8 mouse cellular contexts compared by ENCODE assay signal in genomic region chr10:62230708-62231394, GRCm38 (mm10). TPM values are rescaled to one million over a fixed set of nuclear protein-coding genes. Genes with fewer than 3 reads are reported as not detected.
A peak's percentile ranks its signal among the peaks of the same experiment; 100 is the strongest.
DNase-seq lines count a peak whose midpoint lies in the region; ATAC-seq and TF ChIP-seq lines count a peak whose summit lies in the region.

Tspan15 (minus strand) TSS chr10:62231251.

- DNase-seq in CH12.LX (ENCODE audit: extremely low read depth): peak; percentile 48
- DNase-seq in c-Kit-positive CD71-positive TER-119-negative erythroid progenitor cells, embryonic 14.5 days (ENCODE audit: low read depth): peak; percentile 86
- DNase-seq in forebrain, embryonic 11.5 days (ENCODE audit: low spot score): peak; percentile 98
- peak; percentile 97 to 98 for DNase-seq in kidney, postnatal 25 days
- peak; percentile 91 for DNase-seq in liver, embryonic 13.5 days
- DNase-seq in neural tube, embryonic 11.5 days (ENCODE audit: low spot score): peak; percentile 95

- H3K36me3 ChIP-seq in CH12.LX (replicated peaks in 1 of 2; ENCODE audit: control insufficient read depth in 1 of 2, insufficient read depth in 1 of 2, low read length in 1 of 2): no peaks in the 10 kb centered on the region
- no peaks in the 10 kb centered on the region for H3K36me3 ChIP-seq in forebrain, embryonic 11.5 days (ENCODE audit: control insufficient read depth, insufficient read depth, low read length)
- H3K36me3 ChIP-seq in heart, embryonic 15.5 days: no peaks in the 10 kb centered on the region
- no peaks in the 10 kb centered on the region for H3K36me3 ChIP-seq in liver, embryonic 13.5 days
- no peaks in the 10 kb centered on the region for H3K36me3 ChIP-seq in neural tube, embryonic 11.5 days (ENCODE audit: control insufficient read depth, insufficient read depth, low read length)
- no peaks in the 10 kb centered on the region for H3K36me3 ChIP-seq in stomach, embryonic 16.5 days (ENCODE audit: control insufficient read depth, insufficient read depth, low read length)

- H3K9ac ChIP-seq in CH12.LX (ENCODE audit: insufficient read depth, low read depth): no peak within 1 kb of the TSS
- peak within 1 kb of the TSS; percentile 63 for H3K9ac ChIP-seq in forebrain, embryonic 11.5 days (ENCODE audit: low read length)
- H3K9ac ChIP-seq in heart, embryonic 15.5 days: peak within 1 kb of the TSS; percentile 47
- peak within 1 kb of the TSS; percentile 74 for H3K9ac ChIP-seq in liver, embryonic 13.5 days
- H3K9ac ChIP-seq in neural tube, embryonic 11.5 days (ENCODE audit: low read length): peak within 1 kb of the TSS; percentile 62
- H3K9ac ChIP-seq in stomach, embryonic 16.5 days (ENCODE audit: low read length): peak within 1 kb of the TSS; percentile 86

- H3K4me3 ChIP-seq in CH12.LX (replicated peaks in 1 of 3; ENCODE audit: low read depth in 2 of 3, low read length in 2 of 3, poor library complexity in 1 of 3): peak within 1 kb of the TSS in 1 of 3 experiments; percentile 1
- peak within 1 kb of the TSS; percentile 58 for H3K4me3 ChIP-seq in forebrain, embryonic 11.5 days (ENCODE audit: low read depth, low read length)
- H3K4me3 ChIP-seq in heart, embryonic 15.5 days: peak within 1 kb of the TSS; percentile 56
- H3K4me3 ChIP-seq in liver, embryonic 13.5 days (replicated peaks): peak within 1 kb of the TSS; percentile 70
- peak within 1 kb of the TSS; percentile 60 for H3K4me3 ChIP-seq in neural tube, embryonic 11.5 days (ENCODE audit: low read depth, low read length)
- H3K4me3 ChIP-seq in stomach, embryonic 16.5 days (replicated peaks; ENCODE audit: low read length): peak within 1 kb of the TSS; percentile 77

- TF ChIP-seq CTCF in CH12.LX (conservative IDR thresholded peaks at IDR 0.05 in 1 of 2, IDR thresholded peaks at IDR 0.05 in 1 of 2; ENCODE audit: low read depth in 2 of 2, low read length in 2 of 2): no peak

- TF ChIP-seq EP300 in CH12.LX (IDR thresholded peaks at IDR 0.05; ENCODE audit: low read length): no peak

- TF ChIP-seq RAD21 in CH12.LX (IDR thresholded peaks at IDR 0.05; ENCODE audit: low read depth, low read length): no peak

- peaks cover 3 to 4% of the 10 kb centered on the region in 2 experiments; a peak in 1 of 4 replicates for H3K4me1 ChIP-seq in CH12.LX (ENCODE audit: control insufficient read depth in 1 of 2, insufficient read depth in 2 of 2)
- peaks cover 9% of the 10 kb centered on the region; the same call in 1 of the 2 replicates for H3K4me1 ChIP-seq in forebrain, embryonic 11.5 days (replicated peaks; ENCODE audit: control insufficient read depth, insufficient read depth, low read length)
- peaks cover 8% of the 10 kb centered on the region for H3K4me1 ChIP-seq in heart, embryonic 15.5 days (replicated peaks)
- H3K4me1 ChIP-seq in liver, embryonic 13.5 days (replicated peaks): peaks cover 83% of the 10 kb centered on the region
- 0 out of 2 replicates have a peak, but pooled peaks cover 3% of the 10 kb centered on the region for H3K4me1 ChIP-seq in neural tube, embryonic 11.5 days (ENCODE audit: control insufficient read depth, insufficient read depth, low read length)
- peaks cover 23% of the 10 kb centered on the region for H3K4me1 ChIP-seq in stomach, embryonic 16.5 days (ENCODE audit: control insufficient read depth, insufficient read depth, low read length)

- ATAC-seq in forebrain, embryonic 11.5 days (replicated peaks; ENCODE audit: low FRiP score): peak; percentile 98
- ATAC-seq in heart, embryonic 15.5 days (replicated peaks; ENCODE audit: insufficient number of reproducible peaks, insufficient read depth, low FRiP score, low read depth): peak; percentile 96
- ATAC-seq in liver, embryonic 13.5 days (ENCODE audit: low read depth): peak; percentile 90
- peak; percentile 96 for ATAC-seq in neural tube, embryonic 11.5 days (ENCODE audit: insufficient read depth, low FRiP score, low TSS enrichment)
- ATAC-seq in stomach, embryonic 16.5 days (ENCODE audit: insufficient read depth, low FRiP score): peak; percentile 96

- no peak for TF ChIP-seq POLR2A in CH12.LX (IDR thresholded peaks at IDR 0.05; ENCODE audit: low read depth, low read length)

- H3K79me2 ChIP-seq in CH12.LX (replicated peaks; ENCODE audit: control insufficient read depth, extremely low read depth, insufficient read depth, poor library complexity, severe bottlenecking): no peaks in the 10 kb centered on the region

- H3K4me2 ChIP-seq in CH12.LX (ENCODE audit: insufficient read depth, low read depth, poor library complexity, severe bottlenecking): peak within 1 kb of the TSS; percentile 72
- peak within 1 kb of the TSS; percentile 96 for H3K4me2 ChIP-seq in forebrain, embryonic 11.5 days (ENCODE audit: low read depth, low read length, severe bottlenecking)
- peak within 1 kb of the TSS; percentile 91 for H3K4me2 ChIP-seq in heart, embryonic 15.5 days
- H3K4me2 ChIP-seq in liver, embryonic 13.5 days: peak within 1 kb of the TSS; percentile 96
- peak within 1 kb of the TSS; percentile 94 for H3K4me2 ChIP-seq in neural tube, embryonic 11.5 days (ENCODE audit: low read depth)
- H3K4me2 ChIP-seq in stomach, embryonic 16.5 days (ENCODE audit: low read depth, low read length): peak within 1 kb of the TSS; percentile 90

- dilution Hi-C loops in CH12.LX (cut with MboI; ENCODE audit: extremely low pct_ligation_motif_present, extremely low pct_unique_long_range_greater_than_20kb, low sequenced_read_pairs): no loop called here

- no peak within 1 kb of the TSS for H3K27ac ChIP-seq in CH12.LX (ENCODE audit: insufficient read depth, low read depth)
- no peak within 1 kb of the TSS for H3K27ac ChIP-seq in forebrain, embryonic 11.5 days (ENCODE audit: low read depth, low read length)
- H3K27ac ChIP-seq in heart, embryonic 15.5 days: no peak within 1 kb of the TSS
- H3K27ac ChIP-seq in liver, embryonic 13.5 days: peak within 1 kb of the TSS; percentile 9
- no peak within 1 kb of the TSS for H3K27ac ChIP-seq in neural tube, embryonic 11.5 days (ENCODE audit: low read depth, low read length)
- peak within 1 kb of the TSS; percentile 15; the same call in 1 of the 2 replicates for H3K27ac ChIP-seq in stomach, embryonic 16.5 days (ENCODE audit: low read length)

- no peaks in the 10 kb centered on the region for H3K9me3 ChIP-seq in CH12.LX (replicated peaks; ENCODE audit: low read length)
- no peaks in the 10 kb centered on the region for H3K9me3 ChIP-seq in forebrain, embryonic 11.5 days (ENCODE audit: control insufficient read depth, low read length)
- H3K9me3 ChIP-seq in heart, embryonic 15.5 days (replicated peaks): no peaks in the 10 kb centered on the region
- no peaks in the 10 kb centered on the region for H3K9me3 ChIP-seq in liver, embryonic 13.5 days (replicated peaks)
- H3K9me3 ChIP-seq in neural tube, embryonic 11.5 days (ENCODE audit: control insufficient read depth, low read length): no peaks in the 10 kb centered on the region
- H3K9me3 ChIP-seq in stomach, embryonic 16.5 days (replicated peaks; ENCODE audit: control insufficient read depth, low read length): no peaks in the 10 kb centered on the region

- WGBS in forebrain, embryonic 11.5 days: under 1% methylated on average over 58 of the region's 59 CpGs
- under 1% methylated on average over 56 of the region's 59 CpGs for WGBS in heart, embryonic 15.5 days
- WGBS in liver, embryonic 13.5 days (ENCODE audit: insufficient replicate concordance): 2% methylated on average over 59 of the region's 59 CpGs
- WGBS in neural tube, embryonic 11.5 days: under 1% methylated on average over 53 of the region's 59 CpGs
- WGBS in stomach, embryonic 16.5 days: under 1% methylated on average over 59 of the region's 59 CpGs

- peaks cover 67% of the 10 kb centered on the region for H3K27me3 ChIP-seq in CH12.LX (replicated peaks)
- H3K27me3 ChIP-seq in forebrain, embryonic 11.5 days (ENCODE audit: control insufficient read depth, insufficient read depth, low read length): peaks cover 5% of the 10 kb centered on the region; the same call in 1 of the 2 replicates
- peaks cover 20% of the 10 kb centered on the region; the same call in 1 of the 2 replicates for H3K27me3 ChIP-seq in heart, embryonic 15.5 days
- H3K27me3 ChIP-seq in liver, embryonic 13.5 days: peaks cover 8% of the 10 kb centered on the region; the same call in 1 of the 2 replicates
- H3K27me3 ChIP-seq in neural tube, embryonic 11.5 days (ENCODE audit: control insufficient read depth, insufficient read depth, low read length): 0 out of 2 replicates have a peak, but pooled peaks cover 4% of the 10 kb centered on the region
- H3K27me3 ChIP-seq in stomach, embryonic 16.5 days (ENCODE audit: control insufficient read depth, insufficient read depth, low read length): no peaks in the 10 kb centered on the region

- in situ Hi-C loops in CH12.LX (cut with MboI; ENCODE audit: low pct_ligation_motif_present, low pct_unique_long_range_greater_than_20kb, low sequenced_read_pairs): no loop called here

TF ChIP-seq in CH12.LX, 34 proteins besides CTCF, POLR2A, EP300 and RAD21:
- TF ChIP-seq ELF1 (IDR thresholded peaks at IDR 0.05; ENCODE audit: low read depth, low read length): 0 out of 2 replicates have a peak, but pooled peaks have one; percentile 15
- TF ChIP-seq CHD1 (IDR thresholded peaks at IDR 0.05; ENCODE audit: low read depth, low read length): no peak
- TF ChIP-seq TCF12 (IDR thresholded peaks at IDR 0.05; ENCODE audit: low read depth, low read length): 0 out of 2 replicates have a peak, but pooled peaks have one; percentile 26

RNA-seq across cellular contexts. Expression of gene Tspan15, which starts in this region (rescaled TPM):
- total RNA-seq in CH12.LX (2012; rRNA removed) (0.08 and 0.30 TPM in 2 replicates), CH12.LX (2014; rRNA removed) (0.12 TPM in 1 of 2 replicates, not detected in the other)
- polyA plus RNA-seq in CH12.LX (2012; ENCODE audit: insufficient read length, low read depth): not detected in 2 replicates
- polyA plus RNA-seq in forebrain, embryonic 11.5 days (2014; fragmentation: Nextera tagmentation; extraction: Ambion mirVana): 13.9 and 15.5 TPM in 2 replicates
- 8.9 and 15.3 TPM in 2 replicates for polyA plus RNA-seq in heart, embryonic 15.5 days (2015; fragmentation: Nextera tagmentation; extraction: Ambion mirVana)
- polyA plus RNA-seq in liver, embryonic 13.5 days (2015; fragmentation: Nextera tagmentation; extraction: Ambion mirVana): 8.8 and 9.3 TPM in 2 replicates
- 8.6 and 8.9 TPM in 2 replicates for polyA plus RNA-seq in neural tube, embryonic 11.5 days (2014; fragmentation: Nextera tagmentation; extraction: Ambion mirVana)
- 65.5 and 80.3 TPM in 2 replicates for polyA plus RNA-seq in stomach, embryonic 16.5 days (2015; fragmentation: Nextera tagmentation; extraction: Ambion mirVana)

Comparison
In these comparisons a context has a peak if more than half of its experiments do, and no peak if none do; other contexts are left out.
1. Peak in DNase-seq and H3K4me2 ChIP-seq in CH12.LX; RNA of the gene not detected or under 1 TPM.
2. DNase-seq: peak in every context shown above with its lines; median percentile 98 in forebrain, embryonic 11.5 days; 98 in kidney, postnatal 25 days; 95 in neural tube, embryonic 11.5 days; 91 in liver, embryonic 13.5 days; 86 in c-Kit-positive CD71-positive TER-119-negative erythroid progenitor cells, embryonic 14.5 days; 48 in CH12.LX.
3. H3K27ac ChIP-seq: peak in liver, embryonic 13.5 days (single experiment) and stomach, embryonic 16.5 days (single experiment); none in CH12.LX (single experiment), forebrain, embryonic 11.5 days (single experiment), heart, embryonic 15.5 days (single experiment) and neural tube, embryonic 11.5 days (single experiment).
4. Peak in every context shown above with its lines, with median percentiles within 50 percentile points of each other: H3K4me2 ChIP-seq and ATAC-seq.